Mouse (Mus musculus): ENCODE measurements around the gene Sumo2. TPM values are rescaled to one million over a fixed set of nuclear protein-coding genes. Genes with fewer than 3 reads are reported as not detected.
A peak's percentile ranks its signal among the peaks of the same experiment; 100 is the strongest.
"Not testable (repeated sequence)": the region's sequence is repeated elsewhere in the genome, so short reads cannot be mapped to it uniquely, and the experiment has no call there.

The Sumo2 gene
- polyA plus RNA-seq, 1 experiment = 303 TPM

DNA sequence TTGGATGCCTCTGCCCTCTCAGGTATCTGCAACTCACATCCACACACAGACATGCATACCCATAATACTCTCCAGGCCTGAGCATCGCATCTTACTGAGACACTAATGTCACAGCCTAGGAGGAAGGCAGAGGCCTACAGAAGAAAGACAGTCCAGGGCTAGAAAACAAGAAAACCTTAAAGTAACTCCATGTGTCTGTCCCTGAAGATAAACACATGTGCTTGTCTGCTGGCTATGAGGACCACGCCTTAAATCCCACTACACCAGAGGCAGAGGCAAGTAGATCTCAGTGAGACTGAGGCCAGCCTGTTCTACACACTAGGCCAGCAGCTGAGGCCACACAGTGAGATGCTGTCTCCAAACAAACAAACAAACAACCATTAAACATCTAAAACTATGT is 25.0 kb downstream of the Sumo2 start:
- no peak overlapping the region for H3K27ac ChIP-seq (ENCODE audit: insufficient read depth, low read depth, low read length)
- H3K4me3 ChIP-seq (ENCODE audit: insufficient read depth, low read length) = no peak overlapping the region
- peaks cover 41% of the 10 kb centered on the region for H3K4me1 ChIP-seq (ENCODE audit: control insufficient read depth, insufficient read depth, low read length)
- TF ChIP-seq CTCF (IDR thresholded peaks at IDR 0.05; ENCODE audit: low read depth, low read length) (no peak), POLR2A (IDR thresholded peaks at IDR 0.05; ENCODE audit: borderline replicate concordance, low read depth, low read length) (no peak)

DNA sequence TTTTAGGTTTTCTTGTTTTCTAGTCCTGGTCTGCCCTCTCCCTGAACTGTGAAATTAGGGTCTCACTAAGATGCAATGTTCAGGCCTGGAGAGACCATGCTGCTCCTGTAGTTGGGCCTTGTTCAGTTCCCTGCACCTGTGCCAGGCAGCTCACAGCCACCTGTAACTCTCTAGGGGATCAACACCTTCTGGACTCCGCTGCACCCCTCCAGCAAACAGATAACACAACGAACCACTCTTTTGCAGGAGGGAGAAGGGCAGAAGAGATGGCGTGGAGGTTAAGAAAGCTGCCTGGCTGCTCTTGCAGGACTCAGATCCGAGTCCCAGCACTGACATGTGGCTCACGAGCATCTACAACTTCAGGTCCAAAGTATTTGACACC is 25.6 kb downstream of the Sumo2 start:
- Histone ChIP-seq H3K27ac (ENCODE audit: insufficient read depth, low read depth, low read length) (no peak overlapping the region), H3K4me1 (ENCODE audit: control insufficient read depth, insufficient read depth, low read length) (peaks cover 44% of the 10 kb centered on the region)
- TF ChIP-seq CTCF (IDR thresholded peaks at IDR 0.05; ENCODE audit: low read depth, low read length) (no peak), POLR2A (IDR thresholded peaks at IDR 0.05; ENCODE audit: borderline replicate concordance, low read depth, low read length) (no peak)

DNA sequence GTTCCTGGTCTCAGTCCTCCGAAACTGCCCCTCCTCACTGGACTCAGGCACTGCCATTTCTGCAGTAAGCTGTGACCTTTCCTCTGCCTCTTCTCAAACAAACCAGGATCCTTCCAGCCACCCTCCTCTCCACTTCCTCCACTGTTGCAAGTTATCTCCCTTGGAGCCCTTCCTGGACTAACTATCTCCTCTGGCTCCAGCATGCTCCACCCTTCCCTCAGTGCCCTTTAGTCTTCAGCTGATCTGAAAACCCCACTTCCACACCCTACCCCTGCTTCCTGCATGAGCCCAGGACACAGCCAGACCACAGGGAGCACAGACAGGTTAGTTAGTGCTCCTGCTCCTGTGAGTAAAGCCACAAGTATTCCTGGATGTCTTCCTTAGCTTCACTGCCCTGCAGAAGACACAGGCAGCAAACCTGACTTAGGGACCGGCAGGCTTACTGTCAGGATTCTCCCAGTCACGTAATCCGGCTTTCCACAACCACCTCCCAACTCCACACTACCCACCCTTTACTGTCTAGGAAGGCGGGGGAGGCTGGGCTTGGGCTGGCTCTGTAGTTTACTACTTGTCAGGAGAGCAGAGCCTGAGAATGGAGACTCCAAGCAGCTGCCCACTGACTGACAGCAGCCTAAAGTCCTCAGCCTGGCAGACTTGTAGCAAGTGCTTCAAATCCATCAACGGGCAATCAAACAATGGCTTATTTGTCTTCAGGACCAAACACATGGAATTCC is 26.1 kb downstream of the Sumo2 start:
- peaks cover 43% of the 10 kb centered on the region for H3K4me1 ChIP-seq (ENCODE audit: control insufficient read depth, insufficient read depth, low read length)
- no peak for TF ChIP-seq CTCF (IDR thresholded peaks at IDR 0.05; ENCODE audit: low read depth, low read length)
- no peak overlapping the region for H3K27ac ChIP-seq (ENCODE audit: insufficient read depth, low read depth, low read length)
- H3K4me3 ChIP-seq (ENCODE audit: insufficient read depth, low read length) = no peak overlapping the region

More for the DNA sequence above, 25.6 kb downstream of the Sumo2 start:
- H3K4me3 ChIP-seq (ENCODE audit: insufficient read depth, low read length) = no peak overlapping the region

GRCm38 (mm10) chr11:115508061-115508460 is 28.0 kb downstream of the Sumo2 start:
- H3K27ac ChIP-seq (ENCODE audit: insufficient read depth, low read depth, low read length) = no peak overlapping the region
- no peak for TF ChIP-seq POLR2A (IDR thresholded peaks at IDR 0.05; ENCODE audit: borderline replicate concordance, low read depth, low read length)
- no peak for TF ChIP-seq CTCF (IDR thresholded peaks at IDR 0.05; ENCODE audit: low read depth, low read length)
- no peak overlapping the region for H3K4me3 ChIP-seq (ENCODE audit: insufficient read depth, low read length)
- peaks cover 41% of the 10 kb centered on the region for H3K4me1 ChIP-seq (ENCODE audit: control insufficient read depth, insufficient read depth, low read length)

- H3K4me1 ChIP-seq (ENCODE audit: control insufficient read depth, insufficient read depth, low read length) = peaks cover 32% of the 10 kb centered on the region
- H3K27ac ChIP-seq (ENCODE audit: insufficient read depth, low read depth, low read length) = no peak overlapping the region
- TF ChIP-seq CTCF (IDR thresholded peaks at IDR 0.05; ENCODE audit: low read depth, low read length) = no peak
- no peak for TF ChIP-seq POLR2A (IDR thresholded peaks at IDR 0.05; ENCODE audit: borderline replicate concordance, low read depth, low read length)
- H3K4me3 ChIP-seq (ENCODE audit: insufficient read depth, low read length) = no peak overlapping the region
These were observed 29.5 kb downstream of the Sumo2 start for GRCm38 (mm10) chr11:115506586-115506985.

- TF ChIP-seq POLR2A (IDR thresholded peaks at IDR 0.05; ENCODE audit: borderline replicate concordance, low read depth, low read length) (no peak), CTCF (IDR thresholded peaks at IDR 0.05; ENCODE audit: low read depth, low read length) (no peak)
- H3K4me3 ChIP-seq (ENCODE audit: insufficient read depth, low read length) = no peak overlapping the region
- H3K27ac ChIP-seq (ENCODE audit: insufficient read depth, low read depth, low read length) = no peak overlapping the region
- peaks cover 4% of the 10 kb centered on the region; the same call in 1 of the 2 replicates for H3K4me1 ChIP-seq (ENCODE audit: control insufficient read depth, insufficient read depth, low read length)
These were observed 33.4 kb downstream of the Sumo2 start for GRCm38 (mm10) chr11:115502636-115503035.

- not testable (repeated sequence) for H3K4me1 ChIP-seq (ENCODE audit: control insufficient read depth, insufficient read depth, low read length); H3K4me3 ChIP-seq (ENCODE audit: insufficient read depth, low read length); H3K27ac ChIP-seq (ENCODE audit: insufficient read depth, low read depth, low read length)
These were observed 39.5 kb downstream of the Sumo2 start for GRCm38 (mm10) chr11:115496559-115496958.

GRCm38 (mm10) chr11:115492387-115492786 is 43.7 kb downstream of the Sumo2 start:
- Histone ChIP-seq H3K27ac (ENCODE audit: insufficient read depth, low read depth, low read length) (no peak overlapping the region), H3K4me3 (ENCODE audit: insufficient read depth, low read length) (peak overlapping the region; percentile 79), H3K4me1 (ENCODE audit: control insufficient read depth, insufficient read depth, low read length) (peaks cover 4% of the 10 kb centered on the region)
- TF ChIP-seq CTCF (IDR thresholded peaks at IDR 0.05; ENCODE audit: low read depth, low read length) (no peak), POLR2A (IDR thresholded peaks at IDR 0.05; ENCODE audit: borderline replicate concordance, low read depth, low read length) (no peak)

DNA sequence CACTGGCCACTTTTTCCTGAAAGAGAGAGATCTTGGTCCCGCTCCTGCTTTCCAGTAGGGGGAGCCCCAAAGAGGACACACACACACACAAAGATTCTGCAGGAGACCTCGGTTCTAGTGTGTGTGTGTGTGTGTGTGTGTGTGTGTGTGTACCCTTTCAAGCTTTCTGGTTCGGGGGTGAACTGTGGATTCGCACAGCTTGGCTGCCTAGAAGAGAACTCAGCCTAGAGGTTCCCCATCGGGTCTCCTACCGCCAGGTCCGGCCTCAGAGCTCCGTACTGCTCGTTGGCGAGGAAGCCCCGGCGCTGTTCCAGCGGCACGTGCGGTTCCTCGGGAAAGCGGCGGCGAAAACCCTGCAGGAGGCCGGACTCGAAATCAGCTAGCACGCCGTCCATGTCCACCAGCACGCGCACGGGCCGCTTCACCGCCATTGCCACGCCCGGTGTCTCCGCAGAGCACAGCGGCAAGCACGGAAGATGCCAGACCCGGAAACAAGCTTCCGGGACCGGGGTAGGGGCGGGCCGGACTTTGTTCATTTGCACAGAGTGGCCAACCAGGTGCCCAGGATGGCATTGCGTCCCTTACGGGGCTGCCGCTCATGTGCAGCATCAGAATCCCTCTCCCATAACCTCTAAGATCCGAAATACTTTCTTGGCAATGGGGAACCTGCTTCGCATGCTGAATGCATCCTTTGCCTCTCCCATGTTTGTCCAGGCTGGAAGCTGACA is 44.6 kb downstream of the Sumo2 start, which contains the start of gene Nt5c:
Gene Nt5c, minus strand, starts transcription at position 507 of the 728 bp plus-strand sequence.
- TF ChIP-seq CTCF (IDR thresholded peaks at IDR 0.05; ENCODE audit: low read depth, low read length) = peak; percentile 78
- TF ChIP-seq POLR2A (IDR thresholded peaks at IDR 0.05; ENCODE audit: borderline replicate concordance, low read depth, low read length) = no peak
- H3K4me1 ChIP-seq (ENCODE audit: control insufficient read depth, insufficient read depth, low read length) = peaks cover 4% of the 10 kb centered on the region
- H3K27ac ChIP-seq (ENCODE audit: insufficient read depth, low read depth, low read length) = peak within 1 kb of the TSS; percentile 59
- H3K4me3 ChIP-seq (ENCODE audit: insufficient read depth, low read length) = peak within 1 kb of the TSS; percentile 79
